8 mouse cellular contexts compared by ENCODE assay signal in genomic region chr2:31887030-31887429, GRCm38 (mm10). TPM values are rescaled to one million over a fixed set of nuclear protein-coding genes. Genes with fewer than 3 reads are reported as not detected.
A peak's percentile ranks its signal among the peaks of the same experiment; 100 is the strongest.
DNase-seq lines count a peak whose midpoint lies in the region; ATAC-seq lines count a peak whose summit lies in the region.

Gene Lamc3 (plus strand): TSS chr2:31887291.

- peak within 1 kb of the TSS; percentile 30 for H3K4me3 ChIP-seq in lung, embryonic 16.5 days (ENCODE audit: low read length)

- DNase-seq in CD4-positive, CD25-positive, alpha-beta regulatory T cell, adult 2 months (ENCODE audit: low read depth, low spot score): peak; percentile 57
- DNase-seq in gonadal fat pad, adult 2 months (ENCODE audit: low read depth): no peak
- peak; percentile 73 for DNase-seq in kidney, adult 9 months
- DNase-seq in ovary, postnatal 36 days (ENCODE audit: low spot score): peak; percentile 66
- DNase-seq in cerebellum, adult 9-10 months: no peak

- H3K4me2 ChIP-seq in lung, embryonic 16.5 days (ENCODE audit: low read depth, low read length): peak within 1 kb of the TSS; percentile 43

- 6% methylated on average over 26 of the region's 26 CpGs for WGBS in lung, embryonic 16.5 days

- no peaks in the 10 kb centered on the region for H3K36me3 ChIP-seq in lung, embryonic 16.5 days (ENCODE audit: control insufficient read depth, insufficient read depth, low read length)

- H3K27ac ChIP-seq in lung, embryonic 16.5 days (ENCODE audit: low read length): no peak within 1 kb of the TSS

- peaks cover 5% of the 10 kb centered on the region; the same call in 1 of the 2 replicates for H3K4me1 ChIP-seq in lung, embryonic 16.5 days (replicated peaks; ENCODE audit: control insufficient read depth, insufficient read depth, low read length)

- H3K9ac ChIP-seq in lung, embryonic 16.5 days (ENCODE audit: low read length): no peak within 1 kb of the TSS

- H3K27me3 ChIP-seq in lung, embryonic 16.5 days (ENCODE audit: control insufficient read depth, insufficient read depth, low read depth, low read length): peaks cover 61% of the 10 kb centered on the region

- no peaks in the 10 kb centered on the region for H3K9me3 ChIP-seq in lung, embryonic 16.5 days (ENCODE audit: control insufficient read depth, low read length)

- no peak for ATAC-seq in CD4-positive, CD25-positive, alpha-beta regulatory T cell, adult 4 months
- ATAC-seq in common myeloid progenitor, adult 5-6 weeks (replicated peaks; ENCODE audit: low read depth, poor library complexity, severe bottlenecking): peak; percentile 80
- peak; percentile 72 for ATAC-seq in lung, embryonic 16.5 days (ENCODE audit: low read depth)

RNA-seq across cellular contexts. Expression of gene Lamc3, which starts in this region (rescaled TPM):
- not detected for polyA plus RNA-seq in CD4-positive, CD25-positive, alpha-beta regulatory T cell, adult 4 months (2017; shearing (Covaris generic))
- 0.14 TPM in 1 of 2 replicates, not detected in the other for total RNA-seq in common myeloid progenitor, adult 5-6 weeks (2017)
- 19.5 and 32.9 TPM in 2 replicates for polyA plus RNA-seq in gonadal fat pad, adult 2 months (2012; rRNA removed)
- polyA plus RNA-seq in lung, embryonic 16.5 days (2015; fragmentation: Nextera tagmentation; extraction: Ambion mirVana): 1.7 and 2.0 TPM in 2 replicates

Comparison
In these comparisons a context has a peak if more than half of its experiments do, and no peak if none do; other contexts are left out.
1. Peak in ATAC-seq in common myeloid progenitor, adult 5-6 weeks; RNA of the gene not detected or under 1 TPM.
2. DNase-seq: peak in CD4-positive, CD25-positive, alpha-beta regulatory T cell, adult 2 months (single experiment), kidney, adult 9 months (single experiment) and ovary, postnatal 36 days (single experiment); none in gonadal fat pad, adult 2 months (single experiment) and cerebellum, adult 9-10 months (single experiment).